ENCODE assay signal across 33 mouse cellular contexts in genomic region chr10:68071041-68071440, GRCm38 (mm10).
DNase-seq lines count a peak whose midpoint lies in the region; ATAC-seq and TF ChIP-seq lines count a peak whose summit lies in the region.
"Had no signal": no experiment of that assay in that cellular context is flagged by ENCODE, and none has a peak within 500 bp of the region (broad histone marks: within the 10 kb centered on the region; RNA-seq: fewer than 3 reads in every experiment).

No protein-coding gene starts in this region.

- H3K4me2 ChIP-seq in intestine, postnatal 0 days (replicated peaks; ENCODE audit: low read depth), result no peak overlapping the region
- H3K4me2 ChIP-seq in intestine, embryonic 16.5 days (ENCODE audit: low read depth, low read length), result no peak overlapping the region
- H3K4me2 ChIP-seq in lung, postnatal 0 days (replicated peaks; ENCODE audit: low read depth, low read length), result no peak overlapping the region
- H3K4me2 ChIP-seq in stomach, postnatal 0 days (replicated peaks; ENCODE audit: low read depth), result no peak overlapping the region
- H3K4me2 ChIP-seq: embryonic facial prominence, embryonic 13.5 days; forebrain, embryonic 13.5 days; heart, embryonic 12.5 days; heart, embryonic 15.5 days; hindbrain, embryonic 13.5 days; intestine, embryonic 15.5 days had no signal

- no peak overlapping the region for H3K9ac ChIP-seq in intestine, postnatal 0 days (ENCODE audit: low read depth, low read length)
- H3K9ac ChIP-seq in intestine, embryonic 16.5 days (ENCODE audit: low read depth, low read length), result no peak overlapping the region
- no peak overlapping the region for H3K9ac ChIP-seq in lung, postnatal 0 days (replicated peaks; ENCODE audit: low read depth)
- no peak overlapping the region for H3K9ac ChIP-seq in stomach, postnatal 0 days (ENCODE audit: low read length)
- H3K9ac ChIP-seq: embryonic facial prominence, embryonic 13.5 days; forebrain, embryonic 13.5 days; heart, embryonic 12.5 days; heart, embryonic 15.5 days; hindbrain, embryonic 13.5 days; intestine, embryonic 15.5 days had no signal

- H3K9me3 ChIP-seq in intestine, postnatal 0 days (ENCODE audit: control insufficient read depth), result no peaks in the 10 kb centered on the region
- no peaks in the 10 kb centered on the region for H3K9me3 ChIP-seq in intestine, embryonic 16.5 days (ENCODE audit: control insufficient read depth, low read length)
- no peaks in the 10 kb centered on the region for H3K9me3 ChIP-seq in lung, postnatal 0 days (ENCODE audit: low read length)
- H3K9me3 ChIP-seq in stomach, postnatal 0 days (ENCODE audit: control insufficient read depth, low read length), result no peaks in the 10 kb centered on the region
- H3K9me3 ChIP-seq: embryonic facial prominence, embryonic 10.5 days; embryonic facial prominence, embryonic 13.5 days; forebrain, embryonic 13.5 days; heart, embryonic 12.5 days; heart, embryonic 15.5 days; hindbrain, embryonic 10.5 days; hindbrain, embryonic 13.5 days; intestine, embryonic 15.5 days had no signal

- WGBS in intestine, postnatal 0 days, result 85% methylated on average over 7 of the region's 7 CpGs
- 83% methylated on average over 7 of the region's 7 CpGs for WGBS in intestine, embryonic 16.5 days
- WGBS in lung, postnatal 0 days, result 70% methylated on average over 7 of the region's 7 CpGs
- 82% methylated on average over 7 of the region's 7 CpGs for WGBS in stomach, postnatal 0 days

- TF ChIP-seq EP300 in lung, postnatal 0 days (IDR thresholded peaks at IDR 0.05), result no peak
- no peak for TF ChIP-seq EP300 in stomach, postnatal 0 days (optimal IDR thresholded peaks at IDR 0.05)

- H3K4me3 ChIP-seq in intestine, postnatal 0 days (ENCODE audit: low read depth, low read length), result no peak overlapping the region
- no peak overlapping the region for H3K4me3 ChIP-seq in intestine, embryonic 16.5 days (ENCODE audit: low read length)
- no peak overlapping the region for H3K4me3 ChIP-seq in lung, postnatal 0 days (ENCODE audit: low read depth, low read length)
- no peak overlapping the region for H3K4me3 ChIP-seq in stomach, postnatal 0 days (ENCODE audit: low read depth, low read length)
- H3K4me3 ChIP-seq: embryonic facial prominence, embryonic 10.5 days; embryonic facial prominence, embryonic 13.5 days; erythroblast, embryonic 14.5 days; forebrain, embryonic 13.5 days; gastrocnemius, adult 2 months; heart, embryonic 12.5 days; heart, embryonic 15.5 days; hindbrain, embryonic 10.5 days; hindbrain, embryonic 13.5 days; intestine, embryonic 15.5 days had no signal

- H3K27me3 ChIP-seq in intestine, postnatal 0 days (replicated peaks; ENCODE audit: control insufficient read depth, insufficient read depth, low read length), result no peaks in the 10 kb centered on the region
- H3K27me3 ChIP-seq in intestine, embryonic 16.5 days (replicated peaks; ENCODE audit: control insufficient read depth, insufficient read depth, low read length), result no peaks in the 10 kb centered on the region
- no peaks in the 10 kb centered on the region for H3K27me3 ChIP-seq in lung, postnatal 0 days (replicated peaks; ENCODE audit: insufficient read depth, low read length)
- H3K27me3 ChIP-seq in stomach, postnatal 0 days (ENCODE audit: control insufficient read depth, insufficient read depth, low read length), result no peaks in the 10 kb centered on the region
- H3K27me3 ChIP-seq: embryonic facial prominence, embryonic 13.5 days; forebrain, embryonic 13.5 days; heart, embryonic 12.5 days; heart, embryonic 15.5 days; intestine, embryonic 15.5 days had no signal

- no peak for DNase-seq in lung, postnatal 0 days (ENCODE audit: low spot score)
- no peak for DNase-seq in lung, postnatal 4 days
- peak; percentile 73 for DNase-seq in ZHBTc4 (ENCODE audit: low read depth, low spot score)
- DNase-seq in stomach, postnatal 0 days (ENCODE audit: low spot score), result no peak
- no peak for DNase-seq in kidney, adult 18-20 months
- DNase-seq in c-Kit-positive CD71-positive TER-119-positive erythroid progenitor cells, embryonic 14.5 days (ENCODE audit: low spot score), result no peak
- DNase-seq: adrenal gland, adult 2 months; adrenal gland, postnatal 14 days; B cell, adult 2 months; cerebellum, adult 11-12 months; cerebellum, adult 8-10 months; cerebellum, postnatal 10 days; cerebellum, postnatal 36 days; embryo, embryonic 11 days; gastrocnemius, adult 2 months; gastrocnemius, postnatal 14 days; heart, adult 18-20 months; heart, postnatal 10 days; heart, postnatal 36 days had no signal

- H3K36me3 ChIP-seq in intestine, postnatal 0 days (ENCODE audit: control insufficient read depth, insufficient read depth), result no peaks in the 10 kb centered on the region
- H3K36me3 ChIP-seq in intestine, embryonic 16.5 days (ENCODE audit: control insufficient read depth, insufficient read depth, low read length), result no peaks in the 10 kb centered on the region
- no peaks in the 10 kb centered on the region for H3K36me3 ChIP-seq in lung, postnatal 0 days (ENCODE audit: insufficient read depth, low read length)
- no peaks in the 10 kb centered on the region for H3K36me3 ChIP-seq in stomach, postnatal 0 days (ENCODE audit: control insufficient read depth, insufficient read depth, low read length)
- H3K36me3 ChIP-seq: embryonic facial prominence, embryonic 10.5 days; embryonic facial prominence, embryonic 13.5 days; G1E; heart, embryonic 12.5 days; heart, embryonic 15.5 days; hindbrain, embryonic 10.5 days; hindbrain, embryonic 13.5 days; intestine, embryonic 15.5 days had no signal

- no peak for ATAC-seq in intestine, postnatal 0 days
- ATAC-seq in intestine, embryonic 16.5 days, result no peak
- ATAC-seq in lung, postnatal 0 days, result no peak
- no peak for ATAC-seq in stomach, postnatal 0 days (ENCODE audit: low FRiP score, low TSS enrichment)
- ATAC-seq: forebrain, embryonic 13.5 days; forebrain, embryonic 16.5 days; hindbrain, embryonic 16.5 days; intestine, embryonic 15.5 days had no signal

- no peaks in the 10 kb centered on the region; the same call in 1 of the 2 replicates for H3K4me1 ChIP-seq in intestine, postnatal 0 days (replicated peaks; ENCODE audit: control insufficient read depth, insufficient read depth, low read length)
- no peaks in the 10 kb centered on the region for H3K4me1 ChIP-seq in intestine, embryonic 16.5 days (ENCODE audit: control insufficient read depth, insufficient read depth, low read length)
- no peaks in the 10 kb centered on the region for H3K4me1 ChIP-seq in lung, postnatal 0 days (ENCODE audit: insufficient read depth, low read depth, low read length)
- H3K4me1 ChIP-seq in stomach, postnatal 0 days (replicated peaks; ENCODE audit: control insufficient read depth, insufficient read depth), result no peaks in the 10 kb centered on the region
- H3K4me1 ChIP-seq: embryonic facial prominence, embryonic 10.5 days; embryonic facial prominence, embryonic 13.5 days; forebrain, embryonic 13.5 days; heart, embryonic 15.5 days; hindbrain, embryonic 10.5 days; hindbrain, embryonic 13.5 days; intestine, embryonic 15.5 days had no signal

- H3K27ac ChIP-seq in intestine, postnatal 0 days (ENCODE audit: low read depth, low read length), result no peak overlapping the region
- H3K27ac ChIP-seq in intestine, embryonic 16.5 days (ENCODE audit: low read length), result no peak overlapping the region
- H3K27ac ChIP-seq in lung, postnatal 0 days (ENCODE audit: low read length), result no peak overlapping the region
- H3K27ac ChIP-seq in stomach, postnatal 0 days (replicated peaks), result no peak overlapping the region
- H3K27ac ChIP-seq: embryonic facial prominence, embryonic 10.5 days; embryonic facial prominence, embryonic 13.5 days; forebrain, embryonic 13.5 days; gastrocnemius, adult 2 months; heart, embryonic 15.5 days; hindbrain, embryonic 10.5 days; hindbrain, embryonic 13.5 days; intestine, embryonic 15.5 days had no signal

- TF ChIP-seq CTCF in intestine, postnatal 0 days (IDR thresholded peaks at IDR 0.05; ENCODE audit: low read depth), result peak; percentile 14; the same call in 1 of the 2 replicates
- peak; percentile 41 for TF ChIP-seq CTCF in lung, postnatal 0 days (IDR thresholded peaks at IDR 0.05)
- TF ChIP-seq CTCF in stomach, postnatal 0 days (IDR thresholded peaks at IDR 0.05; ENCODE audit: low read depth), result peak; percentile 23; the same call in 1 of the 2 replicates
